Mouse (Mus musculus) common myeloid progenitor, adult 5-6 weeks (primary cell): ENCODE measurements at regions not wholly inside any gene's neighbourhood (a gene's known extent, or its start where the extent isn't known, plus 50 kb on each side); places are given as distances from the start of the nearest gene placed in this dataset.
A peak's percentile ranks its signal among the peaks of the same experiment; 100 is the strongest.

Experiments
- ATAC-seq: replicated peaks from 2 replicates; pipeline ENCODE4 v1.8.0; 2016; ENCODE audit warnings: low read depth, mild to moderate bottlenecking, moderate TSS enrichment, inconsistent platforms; ENCODE audit not compliant: poor library complexity, severe bottlenecking

DNA sequence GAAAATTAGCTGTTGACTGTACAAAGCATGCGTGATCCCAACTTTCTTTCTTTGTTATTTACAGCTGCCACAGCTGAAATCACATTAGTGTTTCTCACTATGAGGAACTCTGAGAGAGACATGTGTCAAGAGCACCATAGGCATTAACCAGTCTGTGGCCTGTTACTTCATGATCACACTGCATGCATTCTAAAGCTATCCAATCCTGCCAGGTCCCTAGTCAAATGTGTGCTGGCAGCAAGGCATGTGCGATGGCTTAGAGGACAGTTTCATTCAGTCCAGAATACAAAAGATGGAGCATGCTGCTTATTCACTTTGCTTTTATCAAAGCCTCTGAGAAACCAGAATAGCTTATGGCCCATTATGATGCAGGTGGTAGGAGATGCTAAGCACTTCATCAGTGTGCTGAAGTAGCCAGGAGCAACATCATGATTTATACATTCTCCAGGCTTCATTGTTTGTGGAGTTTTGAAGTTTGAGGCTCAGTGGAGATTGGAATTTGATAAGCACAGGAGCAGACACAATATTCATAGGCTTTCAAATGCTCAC is 882.9 kb upstream of the Lrrn3 start:
- ATAC-seq = no peak

DNA sequence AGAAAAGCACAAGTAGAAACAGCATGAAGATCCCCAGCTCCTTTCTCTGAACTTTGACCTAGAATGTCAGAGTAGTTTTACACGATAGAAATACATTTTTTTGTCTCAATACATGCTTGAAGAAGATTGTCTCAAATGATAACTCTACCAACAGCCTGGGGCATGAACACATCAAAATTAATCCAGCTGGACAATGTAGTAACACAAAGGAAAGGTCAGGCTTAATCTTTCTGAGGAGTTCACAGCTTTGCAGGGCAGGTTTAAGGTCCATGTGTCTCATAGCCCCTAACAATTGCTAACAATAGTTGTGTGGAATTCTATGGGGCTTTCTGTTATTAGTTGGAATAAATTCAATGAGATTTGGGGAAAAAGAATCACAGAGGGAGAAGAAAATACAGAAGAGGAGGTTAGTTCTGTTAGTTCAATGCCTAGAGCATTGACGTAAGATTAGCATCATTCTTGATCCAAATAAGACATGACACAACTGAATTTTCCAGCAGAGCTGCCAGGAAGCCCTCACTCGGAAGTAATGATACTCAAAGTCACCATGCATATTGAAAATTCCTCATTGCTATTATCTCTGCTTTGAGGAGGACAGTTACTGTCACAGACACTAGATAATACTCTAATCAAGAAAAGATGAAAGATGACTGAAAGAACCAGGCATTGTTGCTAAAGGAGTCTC is 852.9 kb upstream of the Lrrn3 start:
- no peak for ATAC-seq

DNA sequence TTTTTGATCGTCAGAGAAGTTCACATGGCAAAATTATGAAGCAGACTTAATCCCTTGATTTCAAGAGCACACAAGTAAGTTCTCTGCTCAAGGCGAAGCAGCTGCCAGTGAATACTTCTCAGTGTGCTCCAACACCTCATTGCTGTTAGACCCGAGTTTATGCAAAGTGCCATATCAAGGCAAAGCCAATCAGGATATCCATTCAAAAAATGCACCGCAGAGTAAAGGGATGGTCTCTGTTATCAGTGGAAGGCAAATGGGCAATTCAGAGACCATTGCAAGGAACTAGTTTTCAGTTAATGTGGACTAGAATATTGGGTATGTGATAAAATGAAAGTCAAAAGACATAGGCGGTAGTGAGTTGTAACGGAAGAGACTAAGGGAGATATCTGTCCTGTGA is 820.2 kb upstream of the Lrrn3 start:
- no peak for ATAC-seq

DNA sequence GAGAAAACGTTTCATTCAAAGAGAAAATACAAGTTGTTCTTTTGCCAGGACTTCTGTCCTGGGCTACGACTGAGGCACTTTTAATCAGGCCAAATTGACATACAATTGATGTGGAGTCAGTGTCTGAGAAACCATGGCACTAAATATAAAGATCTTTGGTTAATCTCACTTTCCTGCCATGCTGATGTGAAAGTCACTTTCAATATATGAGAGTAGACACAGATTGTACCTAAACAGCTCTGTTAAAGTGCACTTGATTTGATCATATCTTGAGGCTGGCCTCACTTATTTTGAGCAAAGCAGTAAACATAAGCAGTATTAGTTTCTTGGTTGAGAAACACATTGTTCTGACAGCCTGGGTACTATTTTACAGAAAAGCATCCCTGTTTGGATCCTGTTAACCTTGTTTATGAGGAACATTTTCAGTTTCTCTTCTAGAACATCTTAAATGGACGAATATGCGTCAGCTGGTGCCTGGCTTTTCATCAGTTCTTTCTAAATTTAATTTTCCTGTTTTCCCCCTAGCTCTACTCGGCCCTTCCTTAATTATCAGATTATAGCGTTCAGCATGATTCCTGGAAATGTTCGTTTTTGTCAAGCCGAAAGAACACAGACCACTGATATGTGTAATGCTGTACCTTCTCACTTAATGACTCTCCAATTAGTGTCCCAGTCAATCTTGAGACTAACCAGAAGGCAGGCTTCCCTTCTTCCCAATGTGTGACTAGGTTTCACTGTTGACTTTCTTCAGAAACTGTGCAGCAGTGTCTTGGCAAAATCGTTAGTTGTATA is 791.2 kb upstream of the Lrrn3 start:
- no peak for ATAC-seq

DNA sequence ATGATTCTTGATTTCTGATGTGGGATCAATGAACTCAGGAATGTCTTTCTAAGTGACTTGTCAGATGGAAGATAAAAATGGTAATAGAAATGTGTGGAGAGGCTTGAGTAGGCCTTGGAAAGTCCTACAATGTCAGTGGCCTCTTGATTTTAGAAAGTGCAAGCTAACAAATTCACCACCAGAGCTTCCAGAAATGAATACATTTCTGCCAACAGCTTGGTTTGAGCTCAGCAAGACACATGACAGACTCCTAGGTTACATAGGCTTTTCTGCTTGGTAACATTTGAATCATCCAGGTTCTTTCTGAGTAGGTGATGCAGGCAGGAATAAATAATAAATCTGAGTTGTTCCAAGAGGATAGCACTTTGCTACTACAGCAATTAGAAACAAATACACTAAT is 764.2 kb upstream of the Lrrn3 start:
- no peak for ATAC-seq

DNA sequence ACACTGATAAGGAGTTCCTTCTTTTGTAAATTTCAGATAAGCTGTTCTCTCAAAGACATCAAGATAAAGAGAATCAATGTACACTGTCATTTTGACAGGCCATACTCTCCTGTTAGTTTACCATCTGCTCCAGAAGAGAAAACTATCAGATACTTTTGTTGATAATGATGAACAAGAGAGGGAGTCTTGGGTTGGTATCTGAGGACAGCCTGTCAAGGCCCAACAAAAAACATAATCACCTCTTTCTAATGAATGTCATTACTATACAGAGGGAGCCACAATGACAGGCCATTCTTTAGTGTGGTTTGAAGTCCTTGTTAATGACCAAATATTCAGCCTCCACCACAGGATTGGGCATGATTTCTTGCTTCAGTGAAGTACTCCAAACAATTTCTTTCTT is 743.0 kb upstream of the Lrrn3 start:
- no peak for ATAC-seq

DNA sequence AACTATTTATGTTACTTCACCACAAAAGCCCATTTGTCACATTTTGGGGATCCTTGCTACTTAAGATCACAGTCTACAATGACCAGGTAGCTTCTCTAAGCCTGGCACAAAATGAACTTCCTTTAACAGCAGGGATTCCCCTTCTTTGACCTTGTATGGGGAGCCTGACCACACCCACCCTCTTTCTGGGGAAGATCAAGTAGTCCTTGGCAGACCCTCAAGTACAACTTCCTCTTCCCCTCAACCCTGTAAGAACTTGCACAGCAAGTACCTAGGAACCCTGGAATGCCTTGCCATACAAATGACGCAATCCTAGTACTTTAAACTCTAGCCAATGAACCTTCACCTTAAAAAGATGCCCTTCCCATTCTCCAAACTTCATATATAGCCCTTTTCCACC is 695.4 kb upstream of the Lrrn3 start:
- peak; percentile 29; the same call in 1 of the 2 replicates for ATAC-seq

DNA sequence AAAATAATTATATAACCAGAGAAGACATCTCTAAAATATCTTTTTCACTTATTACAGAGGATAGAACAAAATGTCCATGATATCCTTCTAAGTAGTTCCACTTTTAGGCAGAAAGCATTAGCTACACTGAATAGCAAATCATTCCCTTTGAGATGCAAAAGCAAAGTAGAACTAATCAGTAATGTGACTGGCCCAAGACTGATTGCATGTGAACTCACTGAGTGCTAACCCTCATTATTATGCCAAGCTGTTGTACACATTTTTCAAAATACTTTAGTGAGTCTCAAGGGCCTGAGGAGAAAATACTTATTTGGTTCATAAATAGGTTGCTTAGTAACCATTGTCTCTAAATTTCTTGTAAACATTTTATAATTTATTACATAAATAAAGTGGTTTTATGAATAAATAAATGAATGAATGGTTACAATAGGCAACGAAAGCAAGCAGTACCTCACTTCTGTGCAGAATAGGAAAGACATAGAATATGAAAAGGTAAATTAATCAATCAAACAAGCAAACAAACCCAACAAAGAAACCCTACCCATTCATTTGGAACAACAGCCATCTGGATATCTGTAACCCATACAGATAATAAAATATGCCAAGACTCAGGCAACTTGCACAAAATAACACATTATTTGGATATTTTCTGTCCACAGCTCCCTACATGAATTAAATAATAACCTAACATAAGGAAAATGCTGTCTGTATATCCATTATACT is 693.9 kb upstream of the Lrrn3 start:
- ATAC-seq = no peak

DNA sequence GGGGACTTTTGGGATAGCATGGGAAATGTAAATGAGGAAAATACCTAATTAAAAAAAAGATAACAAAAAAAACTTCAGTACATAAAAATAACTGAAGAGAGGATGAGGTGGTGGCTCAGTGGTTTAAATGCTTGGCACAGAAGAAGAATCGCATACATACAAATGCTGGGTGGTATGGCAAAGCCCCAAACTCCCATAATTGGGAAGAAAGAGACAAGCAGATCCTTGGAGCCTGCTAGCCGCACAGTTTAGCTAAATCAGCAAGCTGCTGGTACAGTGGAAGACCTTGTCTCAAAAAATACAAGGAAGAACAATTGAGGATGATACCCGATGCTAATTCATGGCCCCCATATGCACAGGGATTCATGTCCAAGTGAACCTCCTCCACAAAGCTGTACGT is 661.7 kb upstream of the Lrrn3 start:
- no peak for ATAC-seq

DNA sequence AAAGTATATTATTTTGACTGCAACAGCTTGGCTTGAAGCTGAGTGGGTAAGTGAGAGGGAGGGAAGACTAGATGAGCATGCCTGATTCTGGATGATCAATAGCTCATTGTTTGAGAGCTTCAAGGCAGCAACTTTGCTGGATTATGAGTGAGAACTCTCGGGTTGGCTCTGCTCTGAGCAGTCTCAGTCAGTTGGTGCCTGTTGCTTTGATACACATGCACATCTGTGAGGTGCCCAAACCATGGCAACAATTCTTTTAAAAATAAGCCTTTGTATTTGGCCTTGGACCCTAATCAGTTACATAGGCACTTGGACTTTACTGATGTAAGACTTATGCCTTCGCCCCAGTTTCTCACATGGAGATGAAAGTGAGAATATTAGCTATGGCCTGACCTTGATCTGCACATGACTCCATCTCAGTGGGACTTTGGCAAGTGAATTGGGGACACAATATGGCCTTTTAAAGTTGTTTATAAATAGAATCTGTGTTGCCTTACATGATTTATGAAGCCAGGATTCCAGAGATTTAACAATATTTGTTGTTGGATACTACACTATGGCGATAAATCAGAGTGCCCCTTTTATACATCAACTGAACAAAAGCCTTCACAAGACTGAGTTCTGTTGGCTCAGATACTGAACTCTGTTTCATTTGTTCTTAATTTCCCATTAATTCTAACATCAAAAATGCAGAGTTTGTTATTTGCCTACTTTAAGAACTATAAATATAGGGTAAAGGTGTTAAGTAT is 652.6 kb upstream of the Lrrn3 start:
- no peak for ATAC-seq

DNA sequence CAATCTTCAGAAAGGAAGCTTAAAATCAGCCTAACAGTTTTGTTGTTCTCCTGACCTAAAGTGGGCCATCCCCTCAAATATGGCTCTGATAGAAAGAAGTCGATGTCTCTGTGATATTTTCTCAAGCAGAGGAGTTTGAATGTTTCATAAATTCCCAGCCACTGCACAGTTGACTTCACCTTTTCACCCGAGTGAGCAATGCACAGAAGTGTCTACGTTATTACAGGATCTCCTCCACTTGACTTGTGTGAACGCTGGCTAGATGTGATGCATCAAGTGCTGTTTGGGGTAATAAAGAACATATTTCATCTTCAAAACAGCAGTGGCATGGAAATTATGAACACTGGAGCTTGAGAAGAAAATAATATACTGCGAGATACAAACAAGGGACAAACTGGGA is 651.9 kb upstream of the Lrrn3 start:
- no peak for ATAC-seq

DNA sequence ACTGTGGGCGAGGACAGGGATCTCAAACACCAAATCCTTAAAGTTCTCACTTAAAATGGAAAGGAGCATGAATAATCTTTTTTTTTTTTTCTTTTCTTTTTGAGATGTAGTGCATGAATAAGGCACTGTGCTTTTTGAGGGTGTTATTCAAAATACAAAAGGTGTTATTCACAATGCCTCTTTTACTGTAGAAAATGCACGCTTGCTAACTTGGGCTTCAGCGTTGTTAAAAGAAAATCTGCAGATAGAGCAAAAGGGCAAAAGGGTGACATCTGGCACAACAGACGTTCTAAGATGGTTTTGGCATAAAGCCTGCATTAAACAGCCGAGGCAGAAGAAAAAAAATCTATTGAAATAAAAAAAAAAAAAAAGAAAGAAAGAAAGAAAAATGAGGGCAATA is 651.5 kb upstream of the Lrrn3 start:
- ATAC-seq = no peak

DNA sequence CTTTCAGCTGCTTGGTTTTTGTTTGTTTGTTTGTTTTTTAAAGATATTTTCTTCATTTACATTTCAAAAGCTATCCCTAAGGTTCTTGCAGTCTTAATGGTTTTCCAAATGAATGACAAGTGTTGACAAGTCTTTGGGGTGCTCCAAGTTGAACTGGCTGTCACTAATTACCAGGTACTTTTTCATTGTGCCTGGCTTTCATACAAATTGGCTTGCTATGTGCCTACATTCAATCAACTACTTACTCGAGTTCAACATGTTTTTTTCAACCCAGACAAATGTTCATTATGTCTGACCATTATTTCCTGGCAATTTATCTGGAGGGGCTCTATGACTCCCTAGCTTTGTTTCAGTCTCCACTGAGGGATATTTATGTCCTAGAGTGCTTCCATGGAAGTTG is 614.0 kb upstream of the Lrrn3 start:
- ATAC-seq = no peak

DNA sequence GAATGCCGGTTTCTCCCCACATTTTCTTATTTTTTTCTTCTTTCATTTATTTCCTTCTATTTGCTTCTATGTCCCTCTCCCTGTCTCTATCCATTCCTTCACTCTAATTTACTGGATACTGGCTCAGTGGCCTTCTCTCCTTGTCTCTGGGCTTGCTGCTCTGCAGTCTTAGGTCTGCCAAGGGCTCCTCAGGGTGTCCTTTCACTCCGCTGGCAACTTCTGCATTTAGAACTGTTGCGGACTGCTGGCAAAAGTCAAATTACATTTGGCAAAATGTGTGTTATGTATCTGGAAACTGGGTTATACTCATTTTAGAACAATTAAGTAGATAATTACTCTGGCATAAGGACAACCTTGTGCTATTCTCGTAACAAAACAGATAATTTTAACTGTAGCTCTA is 584.2 kb upstream of the Lrrn3 start:
- no peak for ATAC-seq

DNA sequence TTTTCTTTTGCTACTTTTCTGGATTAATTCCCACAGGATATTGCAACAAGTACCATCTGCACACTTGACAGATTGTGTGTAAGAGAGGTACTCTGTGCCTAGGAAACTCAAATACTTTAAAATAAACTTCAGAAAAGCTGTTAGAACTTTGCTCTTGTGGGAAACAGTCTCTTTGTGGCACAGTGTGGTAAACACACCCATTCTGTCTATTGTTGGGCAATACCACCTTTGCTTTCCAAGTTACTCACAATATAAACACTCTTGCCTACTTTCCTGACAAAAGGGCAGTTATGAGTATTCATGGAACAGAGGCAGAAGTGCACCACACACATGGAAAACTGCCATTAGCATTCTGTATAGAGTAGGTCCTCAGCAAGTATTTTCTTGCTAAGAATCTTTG is 577.5 kb upstream of the Lrrn3 start:
- no peak for ATAC-seq

DNA sequence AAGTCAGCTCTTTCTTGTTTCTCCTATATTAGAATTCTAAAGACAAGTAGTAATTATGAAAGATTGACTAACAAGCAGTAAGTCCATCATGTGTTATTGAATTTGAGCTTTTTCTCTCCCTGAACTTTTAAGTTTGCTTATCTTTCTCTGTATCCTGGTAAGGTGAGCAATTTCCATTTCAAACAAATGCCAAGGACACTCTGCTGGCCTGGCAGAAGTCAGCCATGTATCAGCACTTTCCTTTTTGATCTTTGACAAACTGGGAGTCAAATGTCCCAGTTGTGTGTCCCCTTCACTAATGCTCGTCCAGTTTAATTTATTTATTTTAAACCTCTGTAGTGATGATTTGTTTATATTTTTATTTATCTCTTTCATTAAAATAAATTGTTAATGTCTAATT is 562.8 kb upstream of the Lrrn3 start:
- no peak for ATAC-seq

DNA sequence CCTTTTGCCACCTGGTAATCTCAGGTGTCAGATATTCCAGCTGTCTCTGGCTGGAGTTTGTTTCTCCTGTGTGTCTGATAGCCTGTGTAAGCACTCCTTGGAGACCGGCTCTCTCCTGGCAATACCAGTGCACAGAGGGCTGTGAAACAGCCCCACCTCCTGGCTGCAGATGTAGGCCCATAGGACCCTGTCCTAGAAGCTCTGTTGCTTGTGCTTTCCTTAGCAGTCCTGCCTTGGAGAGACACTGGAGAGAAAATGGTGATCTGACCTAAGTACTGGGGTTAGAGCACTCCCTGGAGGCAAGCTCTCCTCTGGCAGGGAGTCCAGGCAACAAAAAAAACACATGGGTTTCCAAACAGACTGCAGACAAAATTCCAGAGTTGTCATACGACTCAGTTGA is 541.6 kb upstream of the Lrrn3 start:
- ATAC-seq = no peak

DNA sequence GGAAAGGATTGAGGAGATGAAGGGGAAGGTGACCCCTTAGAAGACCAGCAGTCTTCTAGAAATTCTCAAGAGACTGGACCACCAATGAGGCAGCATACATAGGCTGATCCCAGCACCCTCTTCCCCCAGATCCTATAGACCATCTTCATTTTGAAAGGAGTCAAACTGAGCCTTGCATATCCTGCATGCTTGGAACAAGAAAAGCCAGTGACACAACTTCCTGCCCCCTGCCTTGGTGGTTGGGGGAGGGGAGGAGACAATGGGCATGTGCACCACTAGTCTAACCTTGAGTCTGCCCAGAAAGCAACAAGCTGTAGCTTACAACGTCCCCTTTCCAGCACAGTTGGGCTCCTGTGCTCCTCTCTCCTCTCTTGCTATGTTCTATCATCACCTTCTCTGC is 531.3 kb upstream of the Lrrn3 start:
- no peak for ATAC-seq

DNA sequence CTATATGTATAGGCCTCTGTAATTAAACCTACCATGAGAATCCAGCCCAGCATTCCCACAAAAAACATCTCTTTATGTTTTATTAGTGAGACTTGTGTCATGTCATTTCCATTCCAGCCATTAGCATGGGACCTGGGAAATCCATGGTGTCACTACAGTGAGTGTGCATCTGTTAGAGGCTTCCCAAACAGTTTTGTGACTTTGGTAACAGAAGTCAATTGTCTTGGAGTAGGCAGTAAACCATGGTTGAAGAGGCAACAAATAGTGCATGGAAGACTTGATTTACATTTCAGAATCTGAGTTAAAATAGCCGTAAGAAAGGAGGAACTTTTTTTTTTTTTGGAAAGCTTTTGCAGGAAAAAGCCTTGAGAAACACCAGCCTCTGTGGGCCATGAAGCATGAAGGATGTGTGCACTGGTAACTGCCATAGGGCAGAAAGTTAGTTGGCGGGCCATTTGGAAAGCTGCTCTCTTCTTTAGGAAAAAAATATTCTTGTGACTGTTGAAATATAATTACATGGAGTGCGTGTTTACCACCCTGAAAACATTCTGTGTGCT is 522.7 kb upstream of the Lrrn3 start:
- no peak for ATAC-seq

DNA sequence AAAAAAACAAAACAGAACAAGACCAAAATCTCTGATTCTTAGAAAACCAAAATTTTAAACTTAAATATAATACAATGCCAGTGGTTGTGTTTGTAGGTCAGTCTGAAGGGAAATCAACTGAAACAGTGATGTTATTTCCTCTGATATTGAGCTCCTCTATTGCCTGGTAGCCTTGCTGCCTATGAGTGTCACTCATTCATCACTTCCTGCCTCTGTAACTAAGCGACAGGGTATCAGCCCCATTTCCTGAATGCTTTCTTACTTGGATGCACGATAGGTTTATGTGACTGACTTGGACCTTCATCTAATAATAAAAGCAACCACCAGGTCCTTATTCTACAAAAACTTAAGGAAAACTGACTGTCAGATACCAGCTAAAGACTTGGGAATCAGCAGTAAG is 520.7 kb upstream of the Lrrn3 start:
- ATAC-seq = no peak
